Mouse (Mus musculus): ENCODE results near the gene Lrmda.

The Lrmda gene

DNA sequence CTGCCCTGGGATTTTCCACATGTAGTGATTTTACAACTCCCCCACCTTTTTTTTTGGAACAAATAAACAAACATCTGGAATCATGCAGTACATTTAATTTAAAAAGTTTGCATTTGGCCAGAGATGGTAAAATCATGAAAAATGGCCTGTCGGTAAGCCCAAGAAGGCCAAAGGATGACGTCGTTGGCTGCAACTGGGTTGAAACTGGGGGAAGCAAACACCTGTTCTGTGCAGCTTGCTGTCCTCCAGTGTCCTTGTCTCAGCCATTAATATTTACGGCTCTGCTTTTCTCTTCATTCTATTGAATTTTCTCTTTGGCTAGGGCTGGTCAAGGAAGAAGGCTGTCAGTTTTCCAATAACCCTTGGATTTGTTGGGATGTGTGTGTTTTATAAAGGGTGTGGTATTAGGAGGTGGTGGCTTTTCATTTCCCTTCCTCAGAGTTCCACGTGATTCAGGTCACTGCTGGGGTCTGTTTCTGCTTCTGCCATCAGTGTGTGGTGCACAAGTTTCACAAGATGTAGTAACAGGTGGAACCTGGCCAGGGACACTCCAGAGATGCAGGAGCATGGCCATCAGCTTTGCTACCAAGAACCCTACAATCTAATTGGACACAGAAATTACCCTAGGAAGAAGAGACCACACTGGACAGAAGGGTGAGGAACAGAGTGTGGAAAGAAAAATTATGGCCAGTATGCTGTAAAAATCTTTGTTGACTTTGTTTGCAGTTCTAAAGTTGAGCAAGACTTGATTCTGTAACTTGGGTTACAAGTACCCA is 827.7 kb downstream of the Lrmda start:
- DNase-seq (ENCODE audit: low spot score in 2 of 2), result no peak

GRCm38 (mm10) chr14:22849108-22849507 is 829.6 kb downstream of the Lrmda start:
- no peak for DNase-seq (ENCODE audit: low spot score in 2 of 2)

DNA sequence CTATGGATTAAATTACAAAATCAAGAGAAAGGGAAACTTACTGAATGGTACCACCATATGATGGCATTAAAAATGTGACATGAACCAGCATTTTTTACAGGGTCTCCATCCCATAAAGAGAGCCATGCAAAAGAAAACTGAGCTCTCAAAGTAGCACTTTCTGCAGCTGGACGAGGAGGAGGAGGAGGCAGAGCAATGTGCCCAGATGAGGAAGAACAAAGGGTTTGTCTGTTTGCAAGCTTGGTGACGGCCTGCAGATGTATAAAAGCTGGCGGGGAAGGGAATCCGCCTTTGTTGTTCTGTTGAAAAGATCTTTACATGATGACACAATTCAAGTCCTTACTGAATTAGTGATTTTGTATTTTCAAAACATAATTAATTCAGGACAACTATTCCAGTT is 841.1 kb downstream of the Lrmda start:
- DNase-seq (ENCODE audit: low spot score in 2 of 2), result no peak

DNA sequence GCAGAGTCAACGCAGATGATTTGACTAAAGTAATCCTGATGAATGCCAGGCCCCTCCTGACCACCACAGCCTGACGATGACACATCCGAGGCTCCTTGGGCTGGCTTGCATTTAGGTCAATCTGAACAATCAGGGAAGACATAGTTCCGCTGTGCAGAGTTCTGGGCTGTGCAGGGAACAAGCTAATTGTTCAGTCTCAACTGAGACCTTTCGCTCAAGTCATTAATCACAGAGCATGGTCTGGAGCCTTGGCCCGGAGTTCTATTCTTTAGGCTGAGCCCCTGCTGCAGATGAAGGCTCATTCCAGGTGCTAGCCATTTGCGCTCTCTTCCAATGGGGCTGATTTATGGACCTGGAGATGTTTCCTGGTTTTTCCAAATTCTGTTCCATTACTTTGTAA is 844.6 kb downstream of the Lrmda start:
- DNase-seq (ENCODE audit: low spot score in 2 of 2), result no peak

GRCm38 (mm10) chr14:22874584-22874983 is 855.1 kb downstream of the Lrmda start:
- DNase-seq (ENCODE audit: low spot score in 2 of 2), result no peak

DNA sequence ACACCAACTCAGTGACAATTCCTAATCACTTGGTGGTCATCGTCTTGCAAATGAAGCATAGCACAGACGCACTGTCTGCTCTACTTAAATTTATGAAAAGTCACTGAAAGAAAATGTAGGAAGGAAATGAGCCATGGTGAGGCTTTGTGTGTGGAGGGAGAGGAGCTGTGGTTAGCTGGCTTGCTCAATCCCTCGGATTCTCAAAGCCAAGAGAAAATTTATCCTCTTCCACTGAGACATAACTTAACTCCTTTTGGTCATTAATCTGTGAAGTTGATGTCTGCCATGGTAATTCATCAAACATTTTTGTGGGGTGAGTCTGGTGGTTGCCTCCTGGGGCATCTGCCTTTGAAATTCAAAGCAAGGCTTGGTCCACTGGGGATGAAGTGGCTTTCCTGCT is 867.7 kb downstream of the Lrmda start:
- no peak for DNase-seq (ENCODE audit: low spot score in 2 of 2)

DNA sequence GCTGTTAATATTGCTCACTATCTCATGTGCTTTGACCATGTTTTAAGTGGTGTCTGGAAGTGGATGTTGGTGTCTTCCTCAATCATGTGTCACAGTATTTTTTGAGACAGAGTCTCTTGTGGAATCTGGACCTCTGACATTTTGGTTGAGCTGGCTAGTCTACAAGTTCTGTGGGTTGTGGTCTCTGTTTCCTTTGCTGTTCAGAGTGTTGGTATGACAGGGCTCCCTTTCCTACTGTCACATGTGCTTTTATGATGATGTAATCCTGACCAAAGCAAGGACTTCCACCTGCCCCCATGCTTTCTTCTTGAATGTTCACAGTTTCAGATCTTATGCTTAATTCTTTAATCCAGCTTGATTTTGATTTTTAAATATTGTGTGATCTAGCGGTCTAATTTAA is 879.8 kb downstream of the Lrmda start:
- DNase-seq (ENCODE audit: low spot score in 2 of 2), result no peak

DNA sequence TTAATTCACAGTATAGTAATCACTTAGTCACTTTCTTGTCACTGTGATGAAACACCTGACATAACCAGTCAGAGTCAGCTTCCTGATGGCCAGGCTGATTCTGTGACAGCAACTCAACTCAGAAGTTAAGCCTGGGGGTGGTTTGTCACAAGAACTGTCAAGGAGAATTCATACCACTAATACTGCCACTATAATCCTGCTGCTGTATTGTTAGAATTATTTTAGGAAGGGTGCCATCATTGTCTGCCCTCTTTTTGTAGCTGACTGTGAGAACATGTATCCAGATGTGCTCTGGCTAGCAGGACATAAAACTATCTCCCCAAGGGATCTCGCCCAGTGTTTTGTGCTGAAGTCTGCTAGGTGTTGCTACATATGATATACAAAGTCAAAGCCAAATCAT is 882.6 kb downstream of the Lrmda start:
- no peak for DNase-seq (ENCODE audit: low spot score in 2 of 2)

DNA sequence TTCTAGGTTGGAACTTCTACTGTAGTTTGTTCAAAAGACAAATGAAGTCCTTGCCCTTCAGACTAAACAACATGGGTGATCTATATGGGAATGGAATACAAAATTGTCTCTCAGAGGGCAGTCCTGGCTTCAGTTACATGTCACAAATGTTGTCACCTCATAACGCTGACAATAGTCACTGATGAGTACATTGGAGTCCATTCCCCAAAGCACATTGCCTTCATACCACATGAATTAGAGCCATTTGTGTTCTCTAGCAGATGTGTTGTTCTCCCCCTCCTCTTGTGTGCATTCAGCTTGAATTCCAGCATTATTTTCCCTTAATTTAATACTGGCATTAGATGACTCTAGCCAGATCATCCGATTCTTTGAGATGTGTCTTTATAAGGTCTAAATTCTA is 883.4 kb downstream of the Lrmda start:
- no peak for DNase-seq (ENCODE audit: low spot score in 2 of 2)

- DNase-seq (ENCODE audit: low spot score in 2 of 2), result no peak
Measured at GRCm38 (mm10) chr14:22905741-22906667, 886.5 kb downstream of the Lrmda start.

DNA sequence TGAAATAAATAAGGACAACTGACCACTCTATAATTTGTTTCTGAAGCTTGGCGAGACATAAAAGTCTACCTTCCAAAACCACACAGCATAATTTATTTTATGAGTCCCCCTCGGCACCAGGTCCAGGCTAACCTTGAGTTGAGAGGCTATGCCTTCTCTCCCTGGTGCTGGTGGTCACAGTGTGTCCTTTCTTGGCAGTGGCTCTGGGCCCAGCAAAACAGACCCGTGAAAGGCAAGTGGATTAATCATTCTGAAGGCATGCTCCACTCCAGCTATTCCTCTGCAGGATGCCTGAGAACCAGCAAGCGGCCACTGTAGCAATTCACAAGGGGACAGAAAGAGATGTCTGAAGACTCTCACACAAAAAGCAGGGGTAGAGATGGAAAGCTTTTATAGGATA is 887.2 kb downstream of the Lrmda start:
- no peak for DNase-seq (ENCODE audit: low spot score in 2 of 2)

DNA sequence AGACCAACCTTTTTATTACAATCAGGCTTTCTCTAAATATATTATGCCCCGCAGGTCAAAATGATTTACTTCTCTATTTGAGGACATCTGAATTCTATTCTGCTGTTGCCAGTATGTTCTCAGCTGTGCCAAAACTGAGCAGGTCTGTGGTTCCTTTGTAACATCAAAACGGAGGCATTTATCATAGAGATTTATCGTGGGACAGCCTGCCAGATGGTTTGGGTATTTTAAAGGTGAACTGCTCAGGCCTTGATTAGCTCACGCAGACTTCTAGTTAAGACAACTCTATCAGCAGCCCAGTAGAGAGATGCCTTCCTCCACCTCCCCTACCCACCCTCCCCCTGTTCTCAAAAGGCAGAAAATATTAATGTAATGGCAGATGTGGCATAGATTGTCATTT is 887.7 kb downstream of the Lrmda start:
- DNase-seq (ENCODE audit: low spot score in 2 of 2), result no peak

GRCm38 (mm10) chr14:22908006-22908405 is 888.5 kb downstream of the Lrmda start:
- no peak for DNase-seq (ENCODE audit: low spot score in 2 of 2)

DNA sequence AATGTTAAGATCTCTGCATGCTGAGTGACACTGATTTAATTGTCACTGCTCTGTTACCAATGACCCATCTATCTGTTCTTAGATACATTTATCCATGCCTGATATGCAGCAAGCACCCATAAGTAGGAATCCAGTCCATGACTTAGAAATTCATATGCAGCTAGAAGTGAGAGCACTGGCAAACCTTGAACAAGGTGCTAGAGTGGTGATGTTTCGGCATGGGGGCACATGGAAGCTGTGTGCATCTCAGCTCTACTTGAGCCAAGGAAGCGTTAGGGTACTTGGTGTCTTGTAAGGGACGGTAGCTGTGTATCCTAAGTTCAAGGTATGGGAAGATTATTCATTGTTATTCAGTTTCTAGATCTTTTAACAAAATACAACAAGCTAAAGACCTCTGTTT is 896.0 kb downstream of the Lrmda start:
- DNase-seq (ENCODE audit: low spot score in 2 of 2), result no peak

- no peak for DNase-seq (ENCODE audit: low spot score in 2 of 2)
Measured at GRCm38 (mm10) chr14:22918499-22918898, 899.0 kb downstream of the Lrmda start.

- DNase-seq (ENCODE audit: low spot score in 2 of 2), result no peak
Measured at GRCm38 (mm10) chr14:22918931-22919330, 899.4 kb downstream of the Lrmda start.

GRCm38 (mm10) chr14:22921152-22921551 is 901.6 kb downstream of the Lrmda start:
- no peak for DNase-seq (ENCODE audit: low spot score in 2 of 2)

DNA sequence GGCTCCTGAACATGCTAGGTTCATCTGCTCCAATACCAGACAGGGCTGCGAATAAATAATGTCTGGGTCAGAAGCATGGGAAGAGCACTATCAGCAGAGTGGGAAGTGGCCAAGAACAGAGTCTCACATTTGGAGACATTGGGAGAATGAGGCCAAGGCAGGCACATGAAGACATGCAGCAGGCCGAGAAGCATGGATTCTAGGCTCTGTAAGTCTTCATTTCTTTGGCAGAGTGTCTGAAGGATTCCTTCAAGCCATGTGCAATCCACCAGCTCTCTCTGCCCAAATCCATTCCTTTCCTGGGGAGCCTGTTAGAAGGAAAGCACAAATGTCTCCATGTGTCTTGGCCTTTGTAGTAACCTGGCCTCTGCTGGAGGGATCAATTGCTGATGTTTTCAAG is 902.3 kb downstream of the Lrmda start:
- DNase-seq (ENCODE audit: low spot score in 2 of 2), result no peak

GRCm38 (mm10) chr14:22922571-22922970 is 903.1 kb downstream of the Lrmda start:
- DNase-seq (ENCODE audit: low spot score in 2 of 2), result no peak

DNA sequence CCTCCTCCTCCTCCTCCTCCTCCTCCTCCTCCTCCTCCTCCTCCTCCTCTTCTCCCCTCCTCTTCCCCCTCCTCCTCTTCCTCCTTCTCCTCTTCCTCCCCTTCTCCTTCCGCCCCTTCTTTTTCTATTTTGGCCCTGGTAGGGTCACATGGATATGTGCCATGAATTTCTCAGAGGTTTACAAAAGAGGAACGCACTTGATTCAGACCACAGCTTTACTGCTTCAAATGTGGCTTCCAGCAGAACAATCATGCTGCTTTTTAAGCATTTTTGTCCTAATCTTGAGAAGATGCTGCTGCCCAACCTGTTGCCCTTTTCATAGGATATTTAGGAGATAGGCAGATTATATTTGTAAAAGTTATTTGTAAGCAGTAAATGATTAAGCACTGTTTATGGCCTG is 903.7 kb downstream of the Lrmda start:
- DNase-seq (ENCODE audit: low spot score in 2 of 2), result no peak

- no peak for DNase-seq (ENCODE audit: low spot score in 2 of 2)
Measured at GRCm38 (mm10) chr14:22928263-22928662, 908.8 kb downstream of the Lrmda start.

DNA sequence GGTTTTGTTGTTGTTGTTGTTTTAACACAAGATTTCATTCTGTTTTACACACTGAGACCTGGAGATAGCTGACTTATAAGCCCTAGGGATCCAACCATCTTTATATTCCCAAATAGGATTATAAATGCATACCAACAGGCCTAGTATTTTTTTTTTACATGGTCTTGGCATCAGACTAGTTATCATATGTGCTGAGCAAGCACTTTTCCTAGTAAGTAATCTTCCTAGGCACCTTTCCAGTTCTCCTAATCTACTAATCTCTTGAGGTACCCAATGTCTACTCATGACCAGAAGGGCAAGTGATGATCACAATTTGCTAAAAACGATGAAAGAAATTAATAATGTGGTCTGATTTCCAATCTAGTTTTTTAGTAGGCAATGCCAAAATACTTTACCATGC is 909.2 kb downstream of the Lrmda start:
- no peak for DNase-seq (ENCODE audit: low spot score in 2 of 2)

DNA sequence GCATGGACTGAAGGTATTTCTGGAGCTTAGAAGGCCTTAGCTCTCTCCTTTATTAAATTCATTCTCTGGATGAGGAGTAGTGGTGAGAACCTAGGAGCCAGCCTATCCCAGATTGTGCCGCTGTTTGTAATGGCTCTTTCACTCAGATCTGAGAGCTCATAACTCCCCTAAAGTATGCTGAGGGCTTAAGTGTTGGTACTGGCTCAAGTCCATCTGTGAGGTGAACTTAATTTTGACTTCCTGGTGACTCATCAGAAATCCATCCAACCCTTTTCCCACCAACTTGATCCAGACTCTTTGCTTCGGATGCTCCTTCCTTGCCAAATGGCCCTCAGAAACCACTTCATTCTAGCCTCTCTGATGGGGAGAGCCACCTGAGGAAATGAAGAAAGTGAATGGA is 910.1 kb downstream of the Lrmda start:
- no peak for DNase-seq (ENCODE audit: low spot score in 2 of 2)
